Mouse (Mus musculus) liver, adult 2 months (tissue): ENCODE data around the gene Tmem209.

Source experiments
- CTCF ChIP-seq: fragments of 200-500 bp; IDR thresholded peaks from 2 replicates; pipeline ENCODE4 v1.5.1; 2011; ENCODE audit warnings: low read depth, low read length, control low read depth
- POLR2A ChIP-seq: fragments of 200-500 bp; IDR thresholded peaks from 2 replicates; pipeline ENCODE4 v1.6.1; 2011; ENCODE audit warnings: low read length, control low read depth; ENCODE audit not compliant: insufficient read depth; ENCODE audit errors: extremely low read depth

DNA sequence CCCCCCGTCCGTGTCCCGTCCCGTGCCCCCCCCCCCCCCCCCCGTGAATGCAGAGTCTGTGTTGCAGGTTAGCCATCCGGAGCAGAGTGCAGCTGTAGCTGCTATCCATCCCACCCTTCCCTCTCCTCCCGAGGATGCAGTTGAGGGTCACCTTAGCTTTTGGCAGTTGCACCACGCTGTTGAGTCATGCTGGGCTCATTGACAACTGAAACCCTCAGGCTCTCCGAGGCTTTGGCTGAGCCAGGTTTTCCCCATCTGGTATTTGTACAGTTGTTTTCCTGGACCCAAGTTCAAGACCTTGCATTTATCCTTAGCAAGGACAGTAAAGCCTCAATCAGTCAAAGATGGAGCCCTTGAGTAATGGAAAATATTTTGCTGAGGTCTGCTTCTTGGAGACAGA, 46.5 kb upstream of the Tmem209 start:
- TF ChIP-seq CTCF (no peak), POLR2A (no peak)
